Mouse (Mus musculus) liver, adult (tissue): ENCODE results near the gene Hjurp.

Experiments used
- GATA4 ChIP-seq: IDR thresholded peaks from 2 replicates; pipeline ENCODE4 v1.6.1; 2014; ENCODE audit warnings: mild to moderate bottlenecking, low read length; ENCODE audit not compliant: insufficient replicate concordance

Hjurp gene

GRCm38 (mm10) chr1:88219054-88219453 lies 58.4 kb downstream of the Hjurp start:
- no peak for TF ChIP-seq GATA4

- no peak for TF ChIP-seq GATA4
These were observed 58.8 kb downstream of the Hjurp start for GRCm38 (mm10) chr1:88218591-88218990.

GRCm38 (mm10) chr1:88218051-88218450 lies 59.4 kb downstream of the Hjurp start:
- TF ChIP-seq GATA4: no peak

GRCm38 (mm10) chr1:88217576-88217975 lies 59.9 kb downstream of the Hjurp start:
- no peak for TF ChIP-seq GATA4

GRCm38 (mm10) chr1:88217144-88217543 lies 60.3 kb downstream of the Hjurp start:
- no peak for TF ChIP-seq GATA4

- TF ChIP-seq GATA4: no peak
These were observed 60.9 kb downstream of the Hjurp start for GRCm38 (mm10) chr1:88216551-88216950.

GRCm38 (mm10) chr1:88215466-88216380 lies 61.7 kb downstream of the Hjurp start:
- no peak for TF ChIP-seq GATA4

- TF ChIP-seq GATA4: no peak
These were observed 62.9 kb downstream of the Hjurp start for GRCm38 (mm10) chr1:88214462-88214952.

- TF ChIP-seq GATA4: no peak
These were observed 63.5 kb downstream of the Hjurp start for GRCm38 (mm10) chr1:88213766-88214461.

GRCm38 (mm10) chr1:88213061-88213460 lies 64.4 kb downstream of the Hjurp start:
- TF ChIP-seq GATA4: no peak
